Mouse (Mus musculus) forebrain, postnatal 0 days (tissue): Measurements from ENCODE around the gene Has1. TPM values are rescaled to one million over a fixed set of nuclear protein-coding genes. Genes with fewer than 3 reads are reported as not detected.

ENCODE experiments used
- ATAC-seq: fragments of 200-750 bp; cut with Nextera tagmentation; 2 replicates; pipeline ENCODE4 v1.8.0; 2017; ENCODE audit warnings: mild to moderate bottlenecking, moderate library complexity
- DNase-seq: peaks from one replicate; pipeline ENCODE4 v3.0.0-alpha.2; 2015
- H3K27ac ChIP-seq: fragments of 300-500 bp; sonication (generic); 2 replicates; pipeline ENCODE4 v1.5.1; 2014; ENCODE audit warnings: low read depth, mild to moderate bottlenecking, antibody characterized with exemption, low read length, moderate library complexity, mixed read lengths
- H3K27me3 ChIP-seq: fragments of 300-500 bp; sonication (generic); 2 replicates; pipeline ENCODE4 v1.6.1; 2014; ENCODE audit warnings: mild to moderate bottlenecking, low read length, mixed read lengths; ENCODE audit not compliant: insufficient read depth
- H3K36me3 ChIP-seq: fragments of 300-500 bp; sonication (generic); 2 replicates; pipeline ENCODE4 v1.6.1; 2014; ENCODE audit warnings: mild to moderate bottlenecking, moderate library complexity; ENCODE audit not compliant: insufficient read depth
- H3K4me1 ChIP-seq: fragments of 300-500 bp; sonication (generic); 2 replicates; pipeline ENCODE4 v1.6.1; 2014; ENCODE audit warnings: antibody characterized with exemption; ENCODE audit not compliant: insufficient read depth
- H3K4me2 ChIP-seq: fragments of 300-500 bp; sonication (generic); 2 replicates; pipeline ENCODE4 v1.6.1; 2014; ENCODE audit warnings: low read depth, mild to moderate bottlenecking, moderate library complexity
- H3K4me3 ChIP-seq: fragments of 300-500 bp; sonication (generic); 2 replicates; pipeline ENCODE4 v1.5.1; 2014; ENCODE audit warnings: low read depth, low read length, mixed read lengths
- H3K9ac ChIP-seq: fragments of 300-500 bp; sonication (generic); 2 replicates; pipeline ENCODE4 v1.6.1; 2014; ENCODE audit warnings: mild to moderate bottlenecking
- H3K9me3 ChIP-seq: fragments of 300-500 bp; sonication (generic); 2 replicates; pipeline ENCODE4 v1.6.1; 2016; ENCODE audit warnings: low read length
- CTCF ChIP-seq: sonication (generic); IDR thresholded peaks from 2 replicates; pipeline ENCODE4 v1.5.1; 2016; ENCODE audit warnings: antibody characterized with exemption, control low read depth, low read depth
- WGBS: fragments of 180-500 bp; shearing (Covaris S2); extraction: QIAGEN DNeasy Blood & Tissue Kit; methylation state at CpG from one replicate; pipeline ENCODE4 v1.1.7; 2014; 5-methylcytosine and 5-hydroxymethylcytosine counted together
- polyA plus RNA-seq: library from polyadenylated mRNA; unstranded; fragments of >200 nt; fragmentation: Nextera tagmentation; extraction: Ambion mirVana; gene quantifications from 2 replicates; pipeline ENCODE4 v1.2.1, GENCODE M21; 2015
- total RNA-seq: library from RNA; depleted of rRNA; stranded (reverse); fragments of >200 nt; gene quantifications from 2 replicates; pipeline ENCODE4 v1.2.3, GENCODE M21; 2014

Has1 gene
- total and polyA plus RNA-seq, 2 experiments from 2014 or later: 0.53 to 0.90 TPM

- H3K36me3 ChIP-seq: no peaks in the 10 kb centered on the region
- no peaks in the 10 kb centered on the region for H3K4me1 ChIP-seq
- H3K9ac ChIP-seq: no peak overlapping the region
- no peaks in the 10 kb centered on the region for H3K27me3 ChIP-seq
- no peak for DNase-seq
- no peak overlapping the region for H3K4me3 ChIP-seq
- no peak overlapping the region for H3K27ac ChIP-seq
- H3K4me2 ChIP-seq: no peak overlapping the region
- ATAC-seq: no peak
- WGBS: 87% methylated on average over 3 of the region's 3 CpGs
- no peak for TF ChIP-seq CTCF
- no peaks in the 10 kb centered on the region for H3K9me3 ChIP-seq
These were observed 27.7 kb upstream of the Has1 start for GRCm38 (mm10) chr17:17882672-17883071.

- 80% methylated on average over 1 of the region's 1 CpGs for WGBS
- ATAC-seq (no peak), DNase-seq (no peak)
- Histone ChIP-seq H3K4me3 (no peak overlapping the region), H3K4me2 (no peak overlapping the region), H3K9ac (no peak overlapping the region), H3K36me3 (no peaks in the 10 kb centered on the region), H3K27me3 (no peaks in the 10 kb centered on the region), H3K9me3 (no peaks in the 10 kb centered on the region), H3K4me1 (no peaks in the 10 kb centered on the region), H3K27ac (no peak overlapping the region)
- no peak for TF ChIP-seq CTCF
These were observed 24.3 kb upstream of the Has1 start for GRCm38 (mm10) chr17:17879347-17879746.

- Histone ChIP-seq H3K27ac (no peak overlapping the region), H3K4me3 (no peak overlapping the region), H3K9me3 (0 out of 2 replicates have a peak, but pooled peaks cover 3% of the 10 kb centered on the region), H3K4me2 (no peak overlapping the region), H3K36me3 (no peaks in the 10 kb centered on the region), H3K27me3 (no peaks in the 10 kb centered on the region), H3K9ac (no peak overlapping the region), H3K4me1 (no peaks in the 10 kb centered on the region)
- ATAC-seq (no peak), DNase-seq (no peak)
- TF ChIP-seq CTCF: no peak
- WGBS: 91% methylated on average over 2 of the region's 2 CpGs
These were observed 16.7 kb upstream of the Has1 start for GRCm38 (mm10) chr17:17871697-17872096.

GRCm38 (mm10) chr17:17870892-17871550 lies 16.0 kb upstream of the Has1 start:
- Histone ChIP-seq H3K4me3 (no peak overlapping the region), H3K27ac (no peak overlapping the region), H3K4me1 (no peaks in the 10 kb centered on the region), H3K27me3 (no peaks in the 10 kb centered on the region), H3K9me3 (0 out of 2 replicates have a peak, but pooled peaks cover 3% of the 10 kb centered on the region), H3K36me3 (no peaks in the 10 kb centered on the region), H3K9ac (no peak overlapping the region), H3K4me2 (no peak overlapping the region)
- ATAC-seq (no peak), DNase-seq (no peak)
- WGBS: 78% methylated on average over 2 of the region's 2 CpGs
- no peak for TF ChIP-seq CTCF

- ATAC-seq (peak; percentile 94), DNase-seq (peak; percentile 59)
- TF ChIP-seq CTCF: no peak
- no peak overlapping the region for H3K27ac ChIP-seq
- H3K36me3 ChIP-seq: no peaks in the 10 kb centered on the region
- H3K4me3 ChIP-seq: no peak overlapping the region
- no peaks in the 10 kb centered on the region for H3K9me3 ChIP-seq
- no peaks in the 10 kb centered on the region for H3K4me1 ChIP-seq
- WGBS: 76% methylated on average over 11 of the region's 11 CpGs
- no peaks in the 10 kb centered on the region for H3K27me3 ChIP-seq
- H3K4me2 ChIP-seq: no peak overlapping the region
- no peak overlapping the region for H3K9ac ChIP-seq
These were observed 11.9 kb upstream of the Has1 start for GRCm38 (mm10) chr17:17866801-17867469.

GRCm38 (mm10) chr17:17865168-17865567 lies 10.2 kb upstream of the Has1 start:
- 64% methylated on average over 2 of the region's 2 CpGs for WGBS
- no peaks in the 10 kb centered on the region for H3K4me1 ChIP-seq
- H3K27ac ChIP-seq: no peak overlapping the region
- no peaks in the 10 kb centered on the region for H3K27me3 ChIP-seq
- H3K4me3 ChIP-seq: no peak overlapping the region
- no peaks in the 10 kb centered on the region for H3K9me3 ChIP-seq
- no peak overlapping the region for H3K9ac ChIP-seq
- no peak overlapping the region for H3K4me2 ChIP-seq
- DNase-seq (no peak), ATAC-seq (no peak)
- no peaks in the 10 kb centered on the region for H3K36me3 ChIP-seq
- no peak for TF ChIP-seq CTCF

- H3K4me1 ChIP-seq: no peaks in the 10 kb centered on the region
- no peak overlapping the region for H3K4me2 ChIP-seq
- H3K9ac ChIP-seq: no peak overlapping the region
- 74% methylated on average over 1 of the region's 1 CpGs for WGBS
- H3K27me3 ChIP-seq: no peaks in the 10 kb centered on the region
- H3K9me3 ChIP-seq: no peaks in the 10 kb centered on the region
- TF ChIP-seq CTCF: no peak
- no peak for ATAC-seq
- no peak overlapping the region for H3K27ac ChIP-seq
- no peaks in the 10 kb centered on the region for H3K36me3 ChIP-seq
- DNase-seq: no peak
- H3K4me3 ChIP-seq: no peak overlapping the region
These were observed 7.4 kb upstream of the Has1 start for GRCm38 (mm10) chr17:17862360-17862759.
